Mouse (Mus musculus) kidney, embryonic 14.5 days (tissue): ENCODE data around the gene Wdr70. TPM values are rescaled to one million over a fixed set of nuclear protein-coding genes. Genes with fewer than 3 reads are reported as not detected.

Experiments used
- ATAC-seq: fragments of 200-750 bp; cut with Nextera tagmentation; 2 replicates; pipeline ENCODE4 v1.8.0; 2017; ENCODE audit warnings: moderate number of reproducible peaks, mild to moderate bottlenecking, moderate TSS enrichment, moderate library complexity; ENCODE audit not compliant: low FRiP score, low TSS enrichment
- H3K27ac ChIP-seq: fragments of 300-500 bp; sonication (generic); 2 replicates; pipeline ENCODE4 v1.5.1; 2014; ENCODE audit warnings: low read depth, mild to moderate bottlenecking, low read length, moderate library complexity, mixed read lengths
- H3K27me3 ChIP-seq: fragments of 300-500 bp; sonication (generic); 2 replicates; pipeline ENCODE4 v1.6.1; 2014; ENCODE audit warnings: mild to moderate bottlenecking, low read length; ENCODE audit not compliant: control insufficient read depth, insufficient read depth
- H3K36me3 ChIP-seq: fragments of 300-500 bp; sonication (generic); 2 replicates; pipeline ENCODE4 v1.6.1; 2014; ENCODE audit warnings: low read length, mixed read lengths; ENCODE audit not compliant: control insufficient read depth, insufficient read depth
- H3K4me1 ChIP-seq: fragments of 300-500 bp; sonication (generic); 2 replicates; pipeline ENCODE4 v1.6.1; 2014; ENCODE audit warnings: low read length, mixed read lengths; ENCODE audit not compliant: control insufficient read depth, insufficient read depth
- H3K4me2 ChIP-seq: fragments of 300-500 bp; sonication (generic); replicated peaks from 2 replicates; pipeline ENCODE4 v1.6.1; 2014; ENCODE audit warnings: low read depth, mild to moderate bottlenecking, low read length
- H3K4me3 ChIP-seq: fragments of 300-500 bp; sonication (generic); 2 replicates; pipeline ENCODE4 v1.5.1; 2014; ENCODE audit warnings: mild to moderate bottlenecking, low read length
- H3K9ac ChIP-seq: fragments of 300-500 bp; sonication (generic); 2 replicates; pipeline ENCODE4 v1.6.1; 2014; ENCODE audit warnings: low read depth, mild to moderate bottlenecking, low read length, moderate library complexity
- H3K9me3 ChIP-seq: fragments of 300-500 bp; sonication (generic); 2 replicates; pipeline ENCODE4 v1.6.1; 2016; ENCODE audit warnings: low read length; ENCODE audit not compliant: control insufficient read depth
- WGBS: fragments of 180-500 bp; shearing (Covaris S2); extraction: QIAGEN DNeasy Blood & Tissue Kit; methylation state at CpG from one replicate; pipeline ENCODE4 v1.1.7; 2014; 5-methylcytosine and 5-hydroxymethylcytosine counted together
- polyA plus RNA-seq: library from polyadenylated mRNA; unstranded; fragments of >200 nt; fragmentation: Nextera tagmentation; extraction: Ambion mirVana; gene quantifications from 2 replicates; pipeline ENCODE4 v1.2.1, GENCODE M21; 2014

Wdr70 gene
- polyA plus RNA-seq, 1 experiment from 2014 or later = 64.1 TPM

- WGBS = 40% methylated on average over 4 of the region's 4 CpGs
- Histone ChIP-seq H3K27ac (no peak overlapping the region), H3K4me3 (no peak overlapping the region; the same call in 1 of the 2 replicates), H3K9ac (no peak overlapping the region), H3K27me3 (no peaks in the 10 kb centered on the region), H3K4me1 (peaks cover 3% of the 10 kb centered on the region; the same call in 1 of the 2 replicates), H3K36me3 (no peaks in the 10 kb centered on the region), H3K4me2 (peak overlapping the region; percentile 32), H3K9me3 (no peaks in the 10 kb centered on the region)
- ATAC-seq = no peak
Measured at GRCm38 (mm10) chr15:7934580-7934979, 164.4 kb downstream of the Wdr70 start.

DNA sequence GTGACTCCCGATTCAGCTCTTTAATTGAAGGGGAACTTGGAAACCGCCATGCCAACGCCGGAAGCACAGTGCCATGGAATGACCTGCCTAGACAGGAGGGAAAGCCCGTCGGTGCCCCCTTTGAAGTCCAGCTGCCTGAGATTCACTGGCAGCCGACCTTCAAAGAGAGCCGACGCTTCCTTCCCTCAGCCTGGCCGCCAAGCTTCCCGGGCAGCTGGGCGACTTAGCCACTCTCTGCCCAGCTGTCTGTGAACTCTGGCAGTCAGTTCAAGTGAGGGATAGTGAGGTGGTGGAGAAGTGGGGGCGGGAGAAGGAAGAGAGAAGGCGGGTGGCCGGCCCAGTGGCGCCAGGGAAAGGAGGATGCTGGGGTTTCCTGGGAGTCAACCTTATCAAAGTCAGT is 164.9 kb downstream of the Wdr70 start:
- H3K4me3 ChIP-seq = no peak overlapping the region; the same call in 1 of the 2 replicates
- peak overlapping the region; percentile 32 for H3K4me2 ChIP-seq
- 29% methylated on average over 16 of the region's 16 CpGs for WGBS
- no peaks in the 10 kb centered on the region for H3K27me3 ChIP-seq
- ATAC-seq = peak; percentile 64; the same call in 1 of the 2 replicates
- H3K36me3 ChIP-seq = no peaks in the 10 kb centered on the region
- H3K4me1 ChIP-seq = peaks cover 3% of the 10 kb centered on the region; the same call in 1 of the 2 replicates
- no peaks in the 10 kb centered on the region for H3K9me3 ChIP-seq
- no peak overlapping the region for H3K27ac ChIP-seq
- 0 out of 2 replicates have a peak overlapping the region, but pooled peaks have one; percentile 28 for H3K9ac ChIP-seq

- H3K9ac ChIP-seq = no peak overlapping the region
- H3K4me1 ChIP-seq = peaks cover 3% of the 10 kb centered on the region; the same call in 1 of the 2 replicates
- H3K27ac ChIP-seq = no peak overlapping the region
- H3K4me2 ChIP-seq = no peak overlapping the region
- H3K27me3 ChIP-seq = no peaks in the 10 kb centered on the region
- H3K36me3 ChIP-seq = no peaks in the 10 kb centered on the region
- ATAC-seq = no peak
- no peaks in the 10 kb centered on the region for H3K9me3 ChIP-seq
- H3K4me3 ChIP-seq = no peak overlapping the region
- 77% methylated on average over 8 of the region's 8 CpGs for WGBS
Measured at GRCm38 (mm10) chr15:7931605-7932008, 167.4 kb downstream of the Wdr70 start.

DNA sequence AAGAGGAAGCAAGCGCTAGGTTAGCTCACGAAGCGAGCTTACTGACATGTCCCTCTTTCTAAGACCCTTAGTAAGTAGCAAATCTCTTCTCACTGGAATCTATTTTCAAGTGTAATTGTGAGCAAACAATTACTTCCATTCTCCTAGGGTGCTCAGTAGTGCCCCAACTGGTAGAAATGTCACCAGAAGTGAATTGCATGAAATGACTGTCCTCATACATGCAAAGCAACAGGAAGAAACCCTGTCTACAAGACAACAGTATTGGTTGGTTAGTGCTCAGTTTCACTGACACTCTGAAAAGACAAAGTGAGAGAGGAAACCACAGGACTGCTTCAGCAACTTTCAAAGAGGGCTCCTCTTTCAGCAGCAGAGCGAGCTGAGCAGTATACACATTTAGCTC is 173.6 kb downstream of the Wdr70 start:
- ATAC-seq = no peak
- WGBS = 90% methylated on average over 4 of the region's 4 CpGs
- Histone ChIP-seq H3K27me3 (no peaks in the 10 kb centered on the region), H3K4me2 (no peak overlapping the region), H3K9me3 (no peaks in the 10 kb centered on the region), H3K27ac (no peak overlapping the region), H3K36me3 (no peaks in the 10 kb centered on the region; the same call in 1 of the 2 replicates), H3K9ac (no peak overlapping the region), H3K4me1 (no peaks in the 10 kb centered on the region), H3K4me3 (no peak overlapping the region)

- no peak overlapping the region for H3K4me2 ChIP-seq
- no peaks in the 10 kb centered on the region for H3K27me3 ChIP-seq
- H3K36me3 ChIP-seq = no peaks in the 10 kb centered on the region; the same call in 1 of the 2 replicates
- WGBS = 92% methylated on average over 4 of the region's 4 CpGs
- H3K9ac ChIP-seq = no peak overlapping the region
- no peaks in the 10 kb centered on the region for H3K4me1 ChIP-seq
- H3K9me3 ChIP-seq = no peaks in the 10 kb centered on the region
- H3K4me3 ChIP-seq = no peak overlapping the region
- no peak overlapping the region for H3K27ac ChIP-seq
- ATAC-seq = no peak
Measured at GRCm38 (mm10) chr15:7923281-7923680, 175.7 kb downstream of the Wdr70 start.

GRCm38 (mm10) chr15:7922291-7923037 is 176.5 kb downstream of the Wdr70 start:
- ATAC-seq = no peak
- WGBS = 96% methylated on average over 14 of the region's 14 CpGs

GRCm38 (mm10) chr15:7921124-7921523 is 177.9 kb downstream of the Wdr70 start:
- Histone ChIP-seq H3K27me3 (no peaks in the 10 kb centered on the region), H3K4me1 (no peaks in the 10 kb centered on the region), H3K36me3 (no peaks in the 10 kb centered on the region; the same call in 1 of the 2 replicates), H3K9me3 (no peaks in the 10 kb centered on the region), H3K4me3 (no peak overlapping the region), H3K27ac (no peak overlapping the region), H3K9ac (no peak overlapping the region), H3K4me2 (no peak overlapping the region)
- 94% methylated on average over 6 of the region's 6 CpGs for WGBS
- no peak for ATAC-seq

More at GRCm38 (mm10) chr15:7922291-7923037, 176.5 kb downstream of the Wdr70 start:
- Histone ChIP-seq H3K9me3 (no peaks in the 10 kb centered on the region), H3K27me3 (no peaks in the 10 kb centered on the region), H3K36me3 (no peaks in the 10 kb centered on the region; the same call in 1 of the 2 replicates), H3K4me3 (no peak overlapping the region), H3K4me1 (no peaks in the 10 kb centered on the region), H3K4me2 (no peak overlapping the region), H3K9ac (no peak overlapping the region), H3K27ac (no peak overlapping the region)

GRCm38 (mm10) chr15:7906491-7907035 is 192.4 kb downstream of the Wdr70 start:
- H3K27me3 ChIP-seq = no peaks in the 10 kb centered on the region
- no peak for ATAC-seq
- 80% methylated on average over 5 of the region's 5 CpGs for WGBS
- no peak overlapping the region for H3K9ac ChIP-seq
- H3K27ac ChIP-seq = no peak overlapping the region
- H3K4me2 ChIP-seq = no peak overlapping the region
- no peak overlapping the region for H3K4me3 ChIP-seq
- H3K4me1 ChIP-seq = no peaks in the 10 kb centered on the region
- H3K9me3 ChIP-seq = no peaks in the 10 kb centered on the region; the same call in 1 of the 2 replicates
- no peaks in the 10 kb centered on the region; the same call in 1 of the 2 replicates for H3K36me3 ChIP-seq

DNA sequence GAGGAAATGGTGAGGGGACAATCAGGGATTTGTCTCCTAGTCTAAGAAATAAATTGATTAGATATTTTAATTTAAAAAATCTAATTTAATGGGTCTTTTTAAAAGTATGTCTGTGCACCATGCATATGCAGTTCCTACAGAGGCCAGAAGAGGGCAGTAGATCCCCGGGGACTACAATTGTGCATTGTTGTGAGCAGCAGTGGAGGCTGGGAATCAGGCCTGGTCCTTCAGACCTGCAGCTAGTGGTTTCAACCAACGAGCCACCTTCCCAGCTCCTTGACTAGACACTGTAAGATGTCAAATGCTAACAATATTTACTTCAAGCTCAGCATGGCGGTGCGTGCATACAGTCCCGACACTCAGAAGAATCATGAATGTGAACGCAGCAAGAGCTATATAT is 199.7 kb downstream of the Wdr70 start:
- Histone ChIP-seq H3K4me1 (no peaks in the 10 kb centered on the region), H3K9ac (no peak overlapping the region), H3K36me3 (no peaks in the 10 kb centered on the region), H3K27me3 (no peaks in the 10 kb centered on the region), H3K9me3 (0 out of 2 replicates have a peak, but pooled peaks cover 3% of the 10 kb centered on the region), H3K27ac (no peak overlapping the region), H3K4me2 (no peak overlapping the region), H3K4me3 (no peak overlapping the region)
- WGBS = 95% methylated on average over 6 of the region's 6 CpGs
- no peak for ATAC-seq
